Mouse (Mus musculus): Measurements from ENCODE around the gene Mdfi.

Gene Mdfi

DNA sequence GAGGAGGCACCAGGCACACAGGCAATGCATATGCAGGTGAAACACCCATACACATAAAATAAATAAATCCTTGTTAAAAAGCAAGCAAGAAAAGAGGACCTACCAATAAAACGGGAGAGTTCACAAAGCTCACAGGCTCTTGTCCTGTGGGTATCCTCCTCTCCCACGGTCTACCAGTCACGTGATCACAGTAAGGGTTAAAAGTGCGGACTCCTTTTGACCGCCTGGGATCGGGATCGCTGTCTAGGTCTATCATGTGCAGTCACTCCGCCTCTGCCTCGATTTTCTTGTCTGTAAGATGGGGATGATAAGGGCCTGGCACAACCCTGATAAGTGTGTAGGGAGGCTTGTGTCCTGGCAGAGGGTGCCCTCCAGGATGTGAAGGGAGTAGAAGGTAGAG lies 37.1 kb downstream of the Mdfi start:
- no peak for DNase-seq (ENCODE audit: low spot score)

DNA sequence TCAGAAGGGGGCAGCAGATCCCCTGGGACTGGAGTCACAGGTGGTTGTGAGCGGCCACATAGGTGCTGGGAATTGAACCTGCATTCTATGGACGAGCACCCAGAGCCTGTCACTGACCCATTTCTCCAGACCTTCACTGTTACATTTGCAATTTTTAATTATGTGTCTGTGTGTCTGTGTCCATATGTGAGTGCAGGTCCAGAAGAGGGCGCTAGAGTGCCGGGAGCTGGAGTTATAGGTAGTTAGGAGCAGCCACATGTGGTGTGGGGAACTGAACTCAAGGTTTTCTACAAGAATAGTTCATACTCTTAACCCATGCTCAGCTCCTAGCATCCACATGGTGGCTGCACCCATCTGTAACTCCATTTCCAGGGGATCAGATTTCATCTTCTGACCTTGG lies 37.5 kb downstream of the Mdfi start:
- DNase-seq (ENCODE audit: low spot score), result no peak

DNA sequence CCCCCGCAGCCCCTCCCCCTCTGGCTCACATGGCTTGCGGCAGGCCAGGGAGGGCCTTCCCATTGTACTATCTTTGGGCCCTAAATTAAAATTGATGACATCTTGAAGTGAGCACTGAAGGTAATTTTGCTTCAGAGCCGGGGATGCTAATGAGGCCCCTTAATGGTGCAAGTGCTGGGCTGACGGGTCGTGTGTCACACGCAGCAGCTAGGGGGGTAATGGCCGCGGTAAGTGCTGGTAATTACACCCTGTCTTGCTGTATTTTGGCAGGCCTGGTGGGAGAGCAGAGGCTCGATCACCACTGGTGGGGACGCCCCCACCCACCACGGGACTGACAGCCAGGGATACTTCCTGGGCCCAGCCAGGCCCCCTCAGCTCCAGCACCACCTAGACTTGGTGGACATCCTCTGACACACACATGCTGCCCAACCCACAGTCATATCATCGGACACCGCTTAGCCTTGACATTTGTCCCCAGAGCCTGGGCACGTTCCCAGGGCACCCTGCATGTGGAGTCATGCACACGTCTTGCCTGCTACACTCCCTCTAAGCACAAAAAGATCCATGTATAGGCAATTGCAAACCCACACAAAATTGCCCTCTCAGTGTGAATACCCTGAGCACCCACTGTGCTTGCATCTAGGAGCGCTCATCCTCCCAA lies 38.2 kb downstream of the Mdfi start:
- no peak for DNase-seq (ENCODE audit: low spot score)

DNA sequence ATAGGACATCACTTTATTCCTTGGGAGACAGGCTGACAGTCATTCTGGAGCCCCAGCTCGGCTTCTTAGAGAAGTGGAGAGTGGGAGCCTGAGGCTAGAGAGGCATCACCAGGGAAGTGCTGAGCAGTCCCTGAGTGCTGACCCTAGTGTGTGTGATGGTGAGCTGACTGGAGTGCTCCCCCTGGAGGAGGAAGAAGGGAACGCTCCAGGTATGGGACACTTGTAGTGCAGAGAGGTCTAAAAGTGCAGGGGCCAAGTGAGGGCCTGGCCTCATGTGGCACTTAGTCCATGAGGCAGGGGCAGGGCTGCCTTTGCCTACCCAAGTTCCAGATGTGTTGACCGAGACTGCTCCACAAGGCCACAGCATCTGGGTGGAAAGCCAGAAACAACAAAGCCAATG lies 39.0 kb downstream of the Mdfi start:
- peak; percentile 57 for DNase-seq (ENCODE audit: low spot score)

DNA sequence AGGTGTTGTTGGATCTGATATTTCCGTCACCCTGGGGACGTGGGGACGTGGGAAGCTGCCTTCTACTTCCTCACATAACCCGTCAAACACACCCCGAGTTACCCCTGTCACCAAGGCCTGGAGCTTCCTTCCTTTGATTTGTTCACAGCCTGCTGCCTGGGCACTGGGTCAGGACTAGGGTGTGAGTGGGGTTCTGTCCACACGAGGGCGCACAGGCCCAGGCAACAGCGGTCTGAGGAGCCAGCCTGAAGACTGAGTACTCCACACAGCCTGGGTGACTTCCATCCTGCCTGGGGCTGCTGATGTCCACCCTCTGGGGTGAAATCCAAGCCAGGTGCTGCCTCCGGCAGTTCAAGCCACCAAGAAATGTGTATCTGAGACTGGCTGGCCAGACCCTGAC lies 41.1 kb downstream of the Mdfi start:
- DNase-seq (ENCODE audit: low spot score), result peak; percentile 89

DNA sequence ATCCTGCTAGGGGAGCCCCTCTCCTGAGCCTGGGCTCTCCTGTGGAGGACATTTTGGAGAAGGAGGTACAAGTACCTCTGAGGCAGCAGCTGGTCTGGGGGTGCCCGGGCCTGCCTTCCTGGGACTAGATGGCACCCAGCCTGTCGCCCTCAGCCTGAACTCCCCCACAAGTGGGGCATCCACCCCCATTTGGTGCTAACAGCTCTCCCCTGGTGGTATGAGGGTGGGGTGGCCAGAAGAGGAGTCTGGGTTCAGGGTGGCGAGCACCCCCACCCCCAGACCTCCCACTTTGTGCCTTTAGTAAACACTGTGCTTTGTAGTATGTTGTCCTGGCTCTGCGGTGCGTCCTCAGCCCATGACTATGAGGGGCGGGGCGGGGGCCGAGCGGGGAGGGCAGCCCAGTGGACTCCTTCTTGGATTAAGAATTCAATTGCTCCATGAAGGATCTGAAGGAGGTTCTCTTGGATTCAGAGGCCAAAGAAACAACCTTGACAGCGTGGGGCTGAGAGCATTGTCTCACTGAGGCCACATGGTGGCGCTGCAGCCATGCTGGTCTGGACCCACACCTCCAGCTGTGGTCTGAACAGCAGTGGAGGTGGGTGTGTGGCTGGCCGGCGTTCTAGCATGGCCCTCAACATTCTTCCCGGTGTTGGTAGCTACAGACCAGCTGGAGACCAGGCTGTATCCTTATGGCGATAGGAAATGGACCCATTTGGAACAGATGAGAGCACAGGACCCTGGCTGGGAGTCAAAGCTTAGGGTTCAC lies 42.2 kb downstream of the Mdfi start:
- peak; percentile 75 for DNase-seq (ENCODE audit: low spot score)

DNA sequence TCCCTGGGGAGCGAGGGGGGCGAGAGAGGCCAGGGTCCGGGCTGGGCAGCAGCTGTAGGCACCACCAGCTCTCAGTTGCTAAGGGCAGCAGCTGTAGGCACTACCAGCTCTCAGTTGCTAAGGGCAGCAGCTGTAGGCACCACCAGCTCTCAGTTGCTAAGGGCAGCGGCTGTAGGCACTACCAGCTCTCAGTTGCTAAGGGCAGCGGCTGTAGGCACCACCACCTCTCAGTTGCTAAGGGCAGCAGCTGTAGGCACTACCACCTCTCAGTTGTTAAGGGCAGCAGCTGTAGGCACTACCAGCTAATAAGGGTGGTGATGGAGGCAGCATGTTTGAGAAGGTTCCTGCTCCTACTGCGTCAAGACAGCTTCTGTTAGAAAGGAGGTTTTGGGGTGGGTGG lies 45.5 kb downstream of the Mdfi start:
- no peak for DNase-seq (ENCODE audit: low spot score)

DNA sequence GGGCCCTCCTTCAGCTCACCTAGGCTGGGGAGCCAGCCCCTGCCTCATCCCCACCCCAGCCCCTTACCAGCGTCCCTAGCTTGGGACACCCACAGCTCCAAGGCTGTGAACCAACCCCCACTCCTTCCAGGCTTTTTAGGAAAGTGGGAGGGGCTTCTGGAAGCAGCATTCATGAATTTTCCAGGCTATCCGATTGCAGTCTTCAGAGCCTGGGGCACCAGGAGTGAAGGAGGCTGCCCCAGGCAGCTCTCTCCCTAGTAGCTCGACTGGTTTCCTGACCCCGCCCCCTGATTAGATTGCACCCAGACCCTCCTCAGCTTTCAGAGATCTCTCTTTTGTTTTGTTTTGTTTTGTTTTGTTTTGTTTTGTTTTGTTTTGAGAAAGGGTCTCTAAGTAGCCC lies 46.2 kb downstream of the Mdfi start:
- no peak for DNase-seq (ENCODE audit: low spot score)

DNA sequence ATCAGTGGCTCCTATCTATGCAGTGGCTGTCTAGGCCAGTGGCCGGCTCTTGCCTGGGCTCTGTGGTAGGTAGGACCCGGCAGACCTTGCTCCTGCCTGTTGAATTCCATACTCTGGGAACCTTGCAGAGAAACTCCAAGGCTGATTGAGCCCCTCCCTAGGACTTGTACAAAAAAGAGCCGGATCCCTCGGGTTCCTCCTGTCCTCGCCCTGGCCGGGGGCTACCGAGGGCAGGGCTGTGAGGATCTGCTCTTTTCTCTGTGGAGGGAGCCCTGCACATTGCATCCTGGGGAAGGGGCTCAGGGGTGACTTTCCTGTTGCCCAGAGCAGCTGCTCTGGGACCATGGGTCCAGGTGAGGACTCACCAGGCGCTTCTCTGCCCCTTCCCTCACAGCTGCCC lies 46.9 kb downstream of the Mdfi start:
- DNase-seq (ENCODE audit: low spot score), result no peak

DNA sequence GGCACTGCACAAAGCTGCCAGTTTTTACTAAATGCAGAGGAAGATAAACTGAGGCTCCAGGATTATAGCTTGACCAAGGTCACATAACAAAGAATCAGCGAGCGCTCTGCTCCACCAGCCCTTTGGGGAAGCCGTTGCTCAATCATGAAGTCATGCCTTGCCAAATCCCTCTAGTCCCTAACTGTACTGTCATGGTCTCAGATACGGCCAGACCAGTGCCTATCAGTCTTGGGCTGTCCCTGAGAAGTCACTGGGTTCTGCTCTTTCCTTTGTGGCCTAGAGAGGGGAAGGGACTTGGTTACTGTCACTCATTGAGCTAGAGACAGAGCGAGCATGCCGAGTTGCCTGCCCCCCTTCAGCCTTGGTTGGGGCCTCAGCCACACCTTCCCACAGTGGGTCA lies 50.1 kb downstream of the Mdfi start:
- no peak for DNase-seq (ENCODE audit: low spot score)

DNA sequence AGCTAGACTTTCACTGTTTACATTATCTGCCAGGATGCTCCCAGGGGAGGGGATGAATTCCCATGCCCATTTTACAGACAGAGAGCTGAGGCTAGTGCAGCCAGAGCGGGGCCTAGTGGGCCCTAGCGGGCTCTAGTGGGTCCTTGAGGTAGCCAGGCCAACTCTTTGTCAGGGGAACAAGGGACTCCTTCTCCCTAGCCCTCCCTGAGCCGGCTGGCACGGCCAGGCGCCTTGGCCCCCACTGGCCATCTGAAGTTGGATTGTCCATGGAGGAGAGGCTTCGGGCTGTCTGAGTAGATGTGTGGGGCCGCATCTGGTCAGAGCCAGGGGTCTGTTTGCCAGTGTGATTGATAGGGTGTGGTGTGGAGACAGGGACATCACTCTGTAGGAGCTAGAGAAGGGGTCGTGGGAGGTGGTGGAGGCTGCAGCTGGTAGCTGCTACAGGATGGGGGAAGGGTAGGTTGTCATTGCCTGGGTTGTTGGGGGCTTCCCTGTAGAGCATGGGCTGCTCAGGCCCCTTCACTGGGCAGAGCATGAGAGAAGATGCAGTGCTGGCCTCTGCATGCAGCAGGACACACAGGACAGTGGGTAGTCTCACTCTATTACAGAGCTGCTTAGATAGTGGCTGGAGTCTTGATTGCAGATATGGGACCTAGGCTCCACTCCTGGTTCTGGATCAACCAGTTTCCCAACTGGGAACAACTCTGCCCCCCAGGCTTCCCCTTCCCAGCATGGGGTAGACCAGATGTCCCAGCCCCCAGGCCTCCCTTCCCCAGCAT lies 50.9 kb downstream of the Mdfi start:
- DNase-seq (ENCODE audit: low spot score), result no peak

DNA sequence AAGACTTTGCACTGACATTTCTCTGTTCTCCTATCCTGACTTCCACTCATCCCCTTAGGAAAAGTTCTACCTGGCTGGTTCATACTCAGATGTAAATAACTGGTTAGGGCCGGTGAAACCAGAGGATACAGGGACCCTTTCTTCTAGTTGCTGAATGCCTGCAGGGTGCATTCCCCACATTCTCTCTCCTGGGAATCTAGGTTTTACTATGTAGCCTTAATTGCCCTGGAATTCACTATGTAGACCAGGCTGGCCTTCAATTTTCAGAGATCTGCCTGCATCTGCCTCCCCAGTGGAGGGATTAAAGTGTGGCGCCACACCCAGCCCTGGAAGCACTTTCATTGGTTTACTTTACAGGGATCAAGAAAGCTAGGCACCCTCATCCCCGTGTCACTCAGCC lies 52.0 kb downstream of the Mdfi start:
- no peak for DNase-seq (ENCODE audit: low spot score)

DNA sequence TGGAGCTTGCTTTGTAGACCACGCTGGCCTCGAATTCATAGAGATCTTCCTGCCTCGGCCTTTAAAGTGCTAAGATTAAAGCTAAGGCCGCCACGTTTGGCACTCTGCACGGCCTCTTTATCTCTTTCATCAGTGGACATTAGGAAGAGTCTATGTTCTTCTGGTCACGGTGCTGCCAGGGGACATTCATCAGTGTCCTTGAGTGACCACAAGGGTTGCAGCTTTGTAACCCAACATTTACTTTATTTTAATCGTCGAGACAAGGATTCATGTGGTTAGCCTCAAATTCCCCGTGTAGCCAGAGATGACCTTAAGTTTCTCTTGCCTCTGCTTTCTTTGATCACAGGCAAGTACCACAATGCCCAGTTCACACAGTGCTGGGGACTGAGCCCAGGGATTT lies 54.0 kb downstream of the Mdfi start:
- no peak for DNase-seq (ENCODE audit: low spot score)

DNA sequence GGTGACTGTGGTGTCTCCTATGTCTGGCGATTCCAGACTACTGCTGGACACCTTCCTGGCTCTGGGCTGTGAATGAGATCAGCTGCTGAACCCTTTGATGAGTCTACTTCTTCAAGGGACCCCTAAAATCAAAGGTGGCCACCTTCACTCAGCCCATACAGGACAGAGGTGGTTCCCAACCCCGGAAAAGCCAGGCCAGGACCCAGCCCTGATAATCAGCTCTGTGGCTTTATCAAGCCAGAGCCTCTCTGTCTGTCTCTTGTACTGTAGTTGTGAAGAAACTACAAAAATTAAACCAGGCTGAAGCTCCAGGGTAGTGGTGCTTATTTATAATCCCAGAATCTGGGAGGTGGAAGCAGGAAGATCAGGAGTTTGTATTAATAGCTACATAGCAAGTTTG lies 57.4 kb downstream of the Mdfi start:
- no peak for DNase-seq (ENCODE audit: low spot score)

DNA sequence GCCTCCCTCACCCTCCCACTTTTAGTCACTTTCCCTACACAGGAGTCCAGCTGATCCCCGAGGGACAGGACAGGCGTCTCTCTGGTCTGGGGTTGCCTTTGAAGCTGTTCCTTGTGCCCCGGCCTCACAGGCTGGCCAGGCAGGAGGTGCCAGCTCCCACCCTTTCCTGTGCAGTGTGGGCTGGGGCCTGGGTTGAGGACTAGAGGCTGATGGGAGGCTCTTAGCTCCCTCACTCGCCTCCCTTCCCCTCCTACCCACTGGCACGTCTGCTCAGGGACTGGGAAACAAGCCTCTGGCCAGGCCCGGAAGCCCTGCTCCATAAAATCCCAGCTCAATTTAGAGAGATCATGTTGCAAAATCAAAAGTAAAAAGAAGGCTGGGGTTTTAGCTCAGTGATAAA lies 60.9 kb downstream of the Mdfi start:
- DNase-seq (ENCODE audit: low spot score), result no peak

DNA sequence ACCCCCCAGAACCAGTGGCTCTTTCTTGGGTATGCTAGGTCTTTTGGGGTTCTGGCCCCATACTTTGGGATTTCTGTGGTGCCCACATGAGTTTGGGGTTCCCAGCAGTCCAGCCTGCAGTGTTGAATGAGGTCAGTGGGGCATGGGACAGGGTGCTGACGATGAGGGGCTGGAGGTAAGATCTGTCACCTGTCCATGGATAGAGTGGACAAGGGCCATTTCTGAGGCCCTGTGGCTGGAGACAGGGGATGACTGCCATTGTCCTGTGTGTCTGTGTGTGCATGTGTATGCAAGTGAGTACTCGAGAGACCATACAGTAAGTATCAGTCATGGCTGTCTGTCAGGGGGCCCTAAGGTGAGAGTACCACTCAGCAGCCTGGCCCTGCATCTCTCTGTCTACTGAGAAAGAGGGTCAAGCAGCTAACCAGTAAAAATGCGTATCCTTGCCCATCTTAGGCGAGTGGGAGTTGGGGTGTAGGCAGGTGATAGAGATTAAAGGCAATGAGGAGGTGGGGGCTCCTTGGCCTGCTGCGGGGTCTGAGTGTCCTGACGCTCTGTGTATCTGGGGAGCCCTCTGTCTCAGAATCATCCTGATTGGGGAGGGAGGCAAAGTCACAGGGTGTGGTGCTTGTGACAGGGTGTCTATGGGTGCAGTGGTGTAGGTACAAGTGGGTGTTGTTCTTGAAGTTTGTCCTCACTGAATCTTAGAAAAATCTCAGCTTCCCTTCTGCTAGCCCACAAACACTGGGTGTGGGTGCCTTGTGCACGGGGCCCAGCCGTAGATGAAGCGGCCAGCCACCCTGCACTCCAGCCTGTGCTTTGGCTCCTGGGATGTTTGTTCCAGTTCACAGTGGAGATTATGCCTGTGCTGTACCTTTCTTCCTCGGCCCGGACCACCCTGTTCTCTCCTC lies 64.8 kb downstream of the Mdfi start:
- no peak for DNase-seq (ENCODE audit: low spot score)

DNA sequence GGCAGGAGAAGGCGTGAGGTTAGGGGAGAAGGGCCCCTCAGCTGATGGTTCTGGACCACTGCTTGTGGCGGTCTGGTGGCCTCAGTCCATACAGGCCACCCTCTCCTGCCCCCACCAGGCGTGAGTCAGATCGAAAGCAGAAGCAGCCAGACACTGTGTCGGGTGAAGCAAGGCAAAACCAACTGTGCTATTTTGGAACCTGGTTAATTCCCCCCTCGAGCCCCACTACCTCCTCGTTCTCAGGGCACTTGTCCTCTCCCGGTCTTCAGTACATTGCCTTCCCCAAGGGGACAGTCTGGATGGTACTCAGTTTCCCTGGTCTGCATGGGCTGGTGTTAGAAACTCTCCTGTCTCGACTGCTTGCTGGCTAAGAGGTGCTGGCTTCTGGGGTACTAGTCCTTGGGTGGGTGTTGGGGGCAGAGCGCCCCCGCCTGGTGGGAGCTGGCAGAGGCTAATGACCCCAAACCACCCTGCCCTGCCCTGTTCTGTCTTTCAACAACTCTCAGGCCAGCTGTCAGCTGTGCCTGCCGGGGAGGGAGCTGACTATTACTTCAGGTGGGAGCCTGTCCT lies 65.7 kb downstream of the Mdfi start:
- DNase-seq (ENCODE audit: low spot score), result peak; percentile 82

DNA sequence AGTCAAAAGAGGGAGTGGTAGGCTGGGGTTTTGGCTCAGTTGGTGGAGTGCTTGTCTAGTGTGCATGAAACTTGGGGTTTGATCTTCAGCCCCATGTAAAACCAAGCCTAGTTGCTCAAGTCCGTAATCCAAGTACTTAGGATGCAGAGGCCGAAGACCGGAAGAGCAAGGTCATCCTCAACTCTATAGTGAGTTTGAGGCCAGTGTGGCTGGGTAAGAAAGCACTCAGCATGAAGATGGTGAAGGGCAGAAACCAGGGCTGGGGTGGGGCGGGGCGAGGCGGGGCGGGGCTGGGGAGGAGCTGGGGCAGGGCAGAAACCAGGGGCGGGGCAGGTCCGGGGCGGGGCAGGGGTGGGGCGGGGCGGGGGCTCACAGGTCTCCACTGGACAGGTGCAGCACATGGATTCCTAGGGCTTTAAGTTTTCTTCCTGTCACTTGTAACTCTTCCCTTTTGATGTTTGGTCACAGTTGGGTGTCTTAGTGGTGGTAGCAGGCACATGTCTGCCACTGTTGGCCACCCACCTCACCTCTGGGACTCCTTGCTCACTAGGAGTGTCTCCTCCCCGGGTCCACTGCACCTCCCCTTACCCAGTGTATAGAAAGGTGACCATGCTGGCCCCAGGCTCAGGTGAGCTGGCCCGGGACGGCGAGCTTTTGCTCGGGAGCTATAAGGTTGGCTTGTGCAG lies 66.9 kb downstream of the Mdfi start:
- no peak for DNase-seq (ENCODE audit: low spot score)

DNA sequence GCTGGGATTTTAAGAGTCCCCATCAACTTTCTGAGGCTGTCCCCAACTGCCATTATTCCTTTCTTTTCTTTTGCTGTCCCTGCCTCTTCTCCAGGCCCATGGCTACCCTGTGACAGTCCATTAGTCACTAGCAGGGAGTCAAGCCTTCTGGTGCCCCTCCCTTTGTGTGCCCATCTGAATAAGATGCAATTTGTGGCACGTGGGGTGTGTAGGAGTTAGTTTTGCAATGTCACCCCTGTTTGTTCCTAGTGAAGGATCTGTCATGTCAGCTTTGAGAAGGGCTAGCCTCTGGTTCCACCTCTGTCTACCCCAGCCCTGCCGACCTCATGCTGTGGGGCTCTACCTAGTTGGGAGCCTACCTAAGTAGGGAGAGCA lies 67.4 kb downstream of the Mdfi start:
- no peak for DNase-seq (ENCODE audit: low spot score)

DNA sequence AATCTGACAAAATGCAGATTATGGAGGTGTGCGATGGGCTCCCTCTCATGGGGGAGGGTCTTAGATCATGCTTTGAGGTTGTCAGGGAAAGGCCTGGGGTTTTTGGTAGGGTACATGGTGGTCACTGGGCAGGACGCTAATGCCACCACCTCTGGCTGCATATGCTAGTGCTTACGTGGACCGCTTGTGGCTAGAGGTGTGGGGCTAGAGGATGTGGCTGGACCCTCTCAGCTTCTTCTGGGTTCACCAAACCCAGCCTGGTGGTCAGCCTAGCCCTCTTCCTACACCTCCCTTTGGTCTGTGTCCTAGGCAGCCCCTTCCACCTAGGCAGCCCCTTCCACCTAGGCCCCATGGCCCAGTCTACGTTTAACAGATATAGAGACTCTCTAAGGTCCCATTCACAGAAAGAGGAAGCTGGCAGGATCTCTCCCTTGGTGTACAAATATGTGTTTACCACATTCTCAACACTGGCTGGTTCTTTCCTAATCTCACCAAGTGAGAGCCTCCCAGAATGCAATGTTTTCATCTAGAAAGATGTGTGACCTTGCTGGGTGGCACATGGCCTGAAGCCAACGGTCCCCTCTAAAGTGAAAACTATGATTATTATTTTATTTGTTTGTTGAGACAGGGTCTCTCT lies 68.0 kb downstream of the Mdfi start:
- DNase-seq (ENCODE audit: low spot score), result no peak

DNA sequence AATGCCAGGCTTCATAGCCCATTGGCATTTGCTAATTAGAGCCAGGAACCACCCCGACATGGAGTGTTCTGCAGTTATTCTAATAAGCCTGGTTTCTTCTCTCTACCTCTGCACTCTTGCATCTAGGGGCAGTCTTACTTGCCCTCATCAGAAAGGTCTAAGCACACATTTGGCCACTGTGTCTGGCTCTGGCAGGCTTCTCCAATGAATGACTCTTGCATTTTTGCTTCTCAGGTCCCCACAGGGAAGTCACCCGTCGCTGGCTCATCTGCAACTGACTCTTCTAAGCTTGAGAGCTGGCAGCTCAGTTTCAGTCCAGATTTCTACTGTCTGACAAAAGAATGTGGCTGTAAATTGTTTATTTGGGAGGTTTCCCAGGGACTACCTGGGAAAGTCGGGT lies 68.5 kb downstream of the Mdfi start:
- no peak for DNase-seq (ENCODE audit: low spot score)

All from lung, postnatal 25 days (tissue).